In genomic region chr13:12519371-12519770, GRCm38 (mm10) we compare ENCODE assay signal across 9 mouse cellular contexts. TPM values are rescaled to one million over a fixed set of nuclear protein-coding genes. Genes with fewer than 3 reads are reported as not detected.
DNase-seq lines count a peak whose midpoint lies in the region; ATAC-seq lines count a peak whose summit lies in the region.
"Had no signal": no experiment of that assay in that cellular context is flagged by ENCODE, and none has a peak within 500 bp of the region (broad histone marks: within the 10 kb centered on the region; RNA-seq: fewer than 3 reads in every experiment).

No protein-coding gene starts in this region.

- H3K36me3 ChIP-seq in heart, embryonic 10.5 days, result no peaks in the 10 kb centered on the region
- H3K36me3 ChIP-seq in macrophage (ENCODE audit: inconsistent target), result no peaks in the 10 kb centered on the region

- H3K9me3 ChIP-seq in heart, embryonic 10.5 days, result no peaks in the 10 kb centered on the region

- peak overlapping the region; percentile 71 for H3K4me3 ChIP-seq in heart, embryonic 10.5 days
- H3K4me3 ChIP-seq in macrophage (ENCODE audit: inconsistent target), result peak overlapping the region; percentile 54

- H3K27me3 ChIP-seq in heart, embryonic 10.5 days (ENCODE audit: insufficient read depth, poor library complexity, severe bottlenecking), result peaks cover 37% of the 10 kb centered on the region

- ATAC-seq in hematopoietic stem cell, adult 5-6 weeks (replicated peaks in 1 of 2; ENCODE audit: insufficient read depth in 1 of 2, low FRiP score in 2 of 2, low TSS enrichment in 1 of 2, low read depth in 1 of 2, poor library complexity in 2 of 2, severe bottlenecking in 2 of 2), result 0 out of 4 replicates have a peak, but pooled peaks have one; percentile 20 to 40

- no peak for DNase-seq in heart, embryonic 10.5 days (ENCODE audit: low spot score)
- no peak for DNase-seq in heart, adult 8-10 months (ENCODE audit: low spot score)
- DNase-seq in ZHBTc4 (ENCODE audit: low read depth, low spot score), result peak; percentile 27
- DNase-seq in thymus, adult 18-20 months, result peak; percentile 56 to 58
- DNase-seq in frontal cortex, adult 2 months (ENCODE audit: extremely low spot score in 1 of 2, low spot score in 1 of 2), result no peak
- no peak for DNase-seq in lung, postnatal 36 days

- H3K79me2 ChIP-seq in macrophage (ENCODE audit: inconsistent target), result no peaks in the 10 kb centered on the region

- H3K27ac ChIP-seq in heart, embryonic 10.5 days, result no peak overlapping the region
- H3K27ac ChIP-seq in macrophage, result no peak overlapping the region

- 11% methylated on average over 18 of the region's 18 CpGs for WGBS in heart, embryonic 10.5 days
- WGBS in macrophage (ENCODE audit: missing documents), result 17% methylated on average over 14 of the region's 18 CpGs

- no peaks in the 10 kb centered on the region for H3K4me1 ChIP-seq in heart, embryonic 10.5 days

RNA-seq across cellular contexts. Expression of gene Edaradd, which starts 0.9 kb away (rescaled TPM):
- 0.39 and 0.67 TPM in 2 replicates for polyA plus RNA-seq in heart, embryonic 10.5 days (2016; fragmentation: Nextera tagmentation; extraction: Ambion mirVana)
- total RNA-seq in heart, adult 8-10 months (2022), result under 1 TPM in 1 of 4 experiments, not detected in 3; 0.16 TPM
- total RNA-seq in hematopoietic stem cell, adult 5-6 weeks (2017), result 0.45 and 1.1 TPM in 2 replicates
- total RNA-seq in macrophage (2018; cell fraction: chromatin; rRNA removed), result 1 to 10 TPM in 2 of 26 experiments, under 1 TPM in 22, not detected in 2; 0.10 to 1.3 (median 0.26) TPM
- total RNA-seq in macrophage (2018; cell fraction: cytosol; rRNA removed), result under 1 TPM in 17 of 26 experiments, not detected in 9; under 0.01 to 0.13 (median 0.06) TPM
- total RNA-seq in macrophage (2018; cell fraction: nucleus; rRNA removed), result 1 to 10 TPM in 1 of 26 experiments, under 1 TPM in 22, not detected in 3; 0.10 to 1.1 (median 0.30) TPM
- polyA plus RNA-seq in macrophage (2018), result 0.06 to 0.11 TPM (median 0.11 TPM) in 3 replicates
- 0.53 and 0.58 TPM in 2 replicates for polyA plus RNA-seq in frontal cortex, adult 2 months (2012; rRNA removed)
- polyA plus RNA-seq: C2C12 had no signal

RNA-seq across cellular contexts. Expression of gene Ero1lb, which starts 46.3 kb away (rescaled TPM):
- polyA plus RNA-seq in heart, embryonic 10.5 days (2016; fragmentation: Nextera tagmentation; extraction: Ambion mirVana), result 5.6 and 6.5 TPM in 2 replicates
- 1 to 10 TPM; 1.6 to 2.7 (median 2.4) TPM for total RNA-seq in heart, adult 8-10 months (2022)
- 7.4 and 10.3 TPM in 2 replicates for total RNA-seq in hematopoietic stem cell, adult 5-6 weeks (2017)
- total RNA-seq in macrophage (2018; cell fraction: chromatin; rRNA removed), result 10 to 100 TPM in 17 of 26 experiments, 1 to 10 TPM in 9; 3.0 to 22.5 (median 12.1) TPM
- total RNA-seq in macrophage (2018; cell fraction: cytosol; rRNA removed), result 10 to 100 TPM in 18 of 26 experiments, 1 to 10 TPM in 8; 7.7 to 19.2 (median 12.2) TPM
- total RNA-seq in macrophage (2018; cell fraction: nucleus; rRNA removed), result 10 to 100 TPM in 25 of 26 experiments, 1 to 10 TPM in 1; 6.5 to 34.3 (median 21.0) TPM
- 12.2 to 14.0 TPM (median 12.9 TPM) in 3 replicates for polyA plus RNA-seq in macrophage (2018)
- 11.6 and 13.0 TPM in 2 replicates for polyA plus RNA-seq in frontal cortex, adult 2 months (2012; rRNA removed)

RNA-seq across cellular contexts. Expression of gene Lgals8, which starts 54.6 kb away (rescaled TPM):
- polyA plus RNA-seq in heart, embryonic 10.5 days (2016; fragmentation: Nextera tagmentation; extraction: Ambion mirVana), result 10.5 and 11.2 TPM in 2 replicates
- 10 to 100 TPM; 34.5 to 41.1 (median 39.5) TPM for total RNA-seq in heart, adult 8-10 months (2022)
- 94.2 and 103 TPM in 2 replicates for total RNA-seq in hematopoietic stem cell, adult 5-6 weeks (2017)
- total RNA-seq in macrophage (2018; cell fraction: chromatin; rRNA removed), result 100 to 1,000 TPM; 110 to 623 (median 400) TPM
- total RNA-seq in macrophage (2018; cell fraction: cytosol; rRNA removed), result 100 to 1,000 TPM; 120 to 182 (median 156) TPM
- 100 to 1,000 TPM; 128 to 523 (median 295) TPM for total RNA-seq in macrophage (2018; cell fraction: nucleus; rRNA removed)
- 118 to 198 TPM (median 152 TPM) in 3 replicates for polyA plus RNA-seq in macrophage (2018)
- 34.7 and 39.5 TPM in 2 replicates for polyA plus RNA-seq in frontal cortex, adult 2 months (2012; rRNA removed)

Comparison
In these comparisons a context has a peak if more than half of its experiments do, and no peak if none do; other contexts are left out.
1. DNase-seq: peak in ZHBTc4 (single experiment) and thymus, adult 18-20 months (2 of 2); none in heart, embryonic 10.5 days (single experiment), heart, adult 8-10 months (single experiment), frontal cortex, adult 2 months (0 of 2) and lung, postnatal 36 days (single experiment).